Mouse (Mus musculus) kidney, embryonic 16.5 days (tissue): ENCODE data around the gene Ift22. TPM values are rescaled to one million over a fixed set of nuclear protein-coding genes. Genes with fewer than 3 reads are reported as not detected.

ENCODE experiments used
- ATAC-seq: fragments of 200-750 bp; cut with Nextera tagmentation; 2 replicates; pipeline ENCODE4 v1.8.0; 2017; ENCODE audit warnings: moderate TSS enrichment; ENCODE audit not compliant: low FRiP score, low TSS enrichment
- H3K27ac ChIP-seq: fragments of 300-500 bp; sonication (generic); 2 replicates; pipeline ENCODE4 v1.5.1; 2014; ENCODE audit warnings: low read length
- H3K27me3 ChIP-seq: fragments of 300-500 bp; sonication (generic); 2 replicates; pipeline ENCODE4 v1.6.1; 2014; ENCODE audit warnings: low read length, control low read depth, mixed read lengths; ENCODE audit not compliant: insufficient read depth
- H3K36me3 ChIP-seq: fragments of 300-500 bp; sonication (generic); 2 replicates; pipeline ENCODE4 v1.6.1; 2014; ENCODE audit warnings: low read length, control low read depth, mixed read lengths; ENCODE audit not compliant: insufficient read depth
- H3K4me1 ChIP-seq: fragments of 300-500 bp; sonication (generic); 2 replicates; pipeline ENCODE4 v1.6.1; 2014; ENCODE audit warnings: low read length, control low read depth, mixed read lengths; ENCODE audit not compliant: insufficient read depth
- H3K4me2 ChIP-seq: fragments of 300-500 bp; sonication (generic); replicated peaks from 2 replicates; pipeline ENCODE4 v1.6.1; 2014; ENCODE audit warnings: low read depth, low read length
- H3K4me3 ChIP-seq: fragments of 300-500 bp; sonication (generic); 2 replicates; pipeline ENCODE4 v1.5.1; 2014; ENCODE audit warnings: mild to moderate bottlenecking, low read length
- H3K9ac ChIP-seq: fragments of 300-500 bp; sonication (generic); replicated peaks from 2 replicates; pipeline ENCODE4 v1.6.1; 2014; ENCODE audit warnings: low read length
- H3K9me3 ChIP-seq: fragments of 300-500 bp; sonication (generic); 2 replicates; pipeline ENCODE4 v1.6.1; 2016; ENCODE audit warnings: low read length, control low read depth
- WGBS: fragments of 180-500 bp; shearing (Covaris S2); extraction: QIAGEN DNeasy Blood & Tissue Kit; methylation state at CpG from one replicate; pipeline ENCODE4 v1.1.7; 2014; 5-methylcytosine and 5-hydroxymethylcytosine counted together
- polyA plus RNA-seq: library from polyadenylated mRNA; unstranded; fragments of >200 nt; fragmentation: Nextera tagmentation; extraction: Ambion mirVana; gene quantifications from 2 replicates; pipeline ENCODE4 v1.2.1, GENCODE M21; 2015

The Ift22 gene
- polyA plus RNA-seq, 1 experiment from 2014 or later = 88.1 TPM

DNA sequence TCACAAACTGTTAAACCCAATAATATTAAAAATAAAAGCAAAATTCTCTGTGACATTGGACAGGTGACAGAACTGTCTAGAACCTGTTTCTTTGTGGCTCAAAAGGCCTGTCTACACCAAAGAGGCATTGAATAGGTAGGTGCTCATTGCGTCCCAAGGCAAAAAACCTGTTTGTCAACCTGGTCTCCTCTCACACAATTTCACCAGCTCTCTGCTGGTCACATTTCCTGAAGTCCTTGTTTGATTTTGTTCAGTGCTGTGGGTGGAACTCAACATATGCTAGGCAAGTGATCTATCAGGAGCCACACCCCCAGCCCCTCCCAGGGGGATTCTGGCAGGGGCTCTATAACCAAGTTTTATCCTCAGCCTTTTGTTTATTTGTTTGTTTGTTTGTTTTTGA lies 49.3 kb downstream of the Ift22 start:
- WGBS = 88% methylated on average over 1 of the region's 1 CpGs
- H3K9ac ChIP-seq = no peak overlapping the region
- ATAC-seq = no peak
- H3K4me1 ChIP-seq = peaks cover 19% of the 10 kb centered on the region
- H3K27ac ChIP-seq = no peak overlapping the region
- H3K36me3 ChIP-seq = no peaks in the 10 kb centered on the region
- H3K27me3 ChIP-seq = no peaks in the 10 kb centered on the region
- no peak overlapping the region for H3K4me2 ChIP-seq
- H3K9me3 ChIP-seq = no peaks in the 10 kb centered on the region
- no peak overlapping the region for H3K4me3 ChIP-seq

- Histone ChIP-seq H3K27me3 (no peaks in the 10 kb centered on the region), H3K9me3 (no peaks in the 10 kb centered on the region), H3K4me1 (peaks cover 19% of the 10 kb centered on the region; the same call in 1 of the 2 replicates), H3K9ac (no peak overlapping the region), H3K4me3 (no peak overlapping the region), H3K4me2 (no peak overlapping the region), H3K36me3 (peaks cover 4% of the 10 kb centered on the region; the same call in 1 of the 2 replicates), H3K27ac (peak overlapping the region; percentile 78)
- 28% methylated on average over 5 of the region's 5 CpGs for WGBS
- ATAC-seq = peak; percentile 65
Measured at GRCm38 (mm10) chr5:136958991-136959605, 51.1 kb downstream of the Ift22 start.

GRCm38 (mm10) chr5:136960053-136960452 lies 52.1 kb downstream of the Ift22 start:
- Histone ChIP-seq H3K9ac (no peak overlapping the region), H3K9me3 (no peaks in the 10 kb centered on the region), H3K36me3 (peaks cover 10% of the 10 kb centered on the region), H3K27ac (peak overlapping the region; percentile 78; the same call in 1 of the 2 replicates), H3K4me3 (no peak overlapping the region), H3K27me3 (no peaks in the 10 kb centered on the region), H3K4me1 (peaks cover 19% of the 10 kb centered on the region), H3K4me2 (no peak overlapping the region)
- 93% methylated on average over 6 of the region's 6 CpGs for WGBS
- no peak for ATAC-seq

DNA sequence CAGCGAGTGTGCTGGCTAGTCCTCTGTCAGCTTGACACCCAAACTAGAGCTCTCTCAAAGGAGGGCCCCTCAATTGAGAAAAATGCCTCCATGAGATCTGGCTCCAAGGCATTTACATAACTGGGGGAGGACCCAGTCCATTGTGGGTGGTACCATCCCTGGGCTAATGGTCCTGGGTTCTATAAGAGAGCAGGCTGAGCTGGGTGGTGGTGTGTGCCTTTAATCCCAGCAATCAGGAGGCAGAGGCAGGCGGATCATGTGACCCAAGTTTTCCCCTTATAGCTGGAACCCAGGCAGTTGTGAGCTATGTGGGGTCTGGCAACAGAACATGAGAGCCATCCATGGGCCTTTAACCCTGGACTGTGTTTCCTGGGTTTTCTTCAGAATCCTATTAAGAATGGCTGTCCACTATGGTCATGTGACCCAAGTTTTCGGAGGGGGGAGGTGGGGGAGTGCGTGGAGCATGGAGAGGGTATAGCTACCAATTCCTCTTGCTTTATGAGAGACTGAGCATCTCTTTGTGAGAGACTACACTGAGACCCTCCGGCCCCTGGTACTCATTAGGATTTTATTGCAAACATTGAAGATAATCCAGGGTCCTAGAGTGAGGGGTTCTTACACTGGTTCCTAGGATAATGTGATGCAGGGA lies 53.5 kb downstream of the Ift22 start:
- Histone ChIP-seq H3K36me3 (peaks cover 19% of the 10 kb centered on the region), H3K27ac (peak overlapping the region; percentile 94), H3K4me3 (peak overlapping the region; percentile 83), H3K9ac (peak overlapping the region; percentile 93), H3K9me3 (no peaks in the 10 kb centered on the region), H3K27me3 (no peaks in the 10 kb centered on the region), H3K4me2 (peak overlapping the region; percentile 86), H3K4me1 (peaks cover 33% of the 10 kb centered on the region)
- ATAC-seq = no peak
- 29% methylated on average over 5 of the region's 5 CpGs for WGBS

DNA sequence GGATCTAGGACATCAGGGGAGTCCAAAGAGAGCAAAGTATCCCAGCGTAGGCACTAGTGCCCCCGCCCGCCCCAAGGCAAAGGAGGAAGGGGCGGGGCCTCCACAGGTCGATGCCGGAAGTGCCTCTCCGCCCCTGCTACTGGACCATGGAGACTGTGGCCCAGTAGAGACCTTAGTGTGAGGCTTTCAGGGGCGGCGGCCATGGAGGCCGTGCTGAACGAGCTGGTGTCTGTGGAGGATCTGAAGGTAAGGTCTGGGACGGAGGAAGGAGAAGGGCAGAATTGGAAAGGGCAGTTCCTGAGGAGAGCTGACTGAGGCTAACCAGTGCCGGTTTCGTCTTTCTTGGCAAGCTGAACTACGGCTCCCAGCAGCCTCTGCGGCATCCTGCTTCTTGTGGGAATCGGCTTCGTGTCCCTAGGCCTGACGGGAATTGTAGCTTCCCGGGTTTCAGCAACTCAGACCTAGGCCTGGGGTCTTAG lies 54.1 kb downstream of the Ift22 start:
- H3K27me3 ChIP-seq = no peaks in the 10 kb centered on the region
- H3K4me2 ChIP-seq = peak overlapping the region; percentile 86
- H3K4me1 ChIP-seq = peaks cover 39% of the 10 kb centered on the region
- WGBS = 0% methylated on average over 20 of the region's 20 CpGs
- peak; percentile 80 for ATAC-seq
- peak overlapping the region; percentile 83 for H3K4me3 ChIP-seq
- peak overlapping the region; percentile 94 for H3K27ac ChIP-seq
- H3K36me3 ChIP-seq = peaks cover 19% of the 10 kb centered on the region
- no peaks in the 10 kb centered on the region for H3K9me3 ChIP-seq
- H3K9ac ChIP-seq = peak overlapping the region; percentile 93

DNA sequence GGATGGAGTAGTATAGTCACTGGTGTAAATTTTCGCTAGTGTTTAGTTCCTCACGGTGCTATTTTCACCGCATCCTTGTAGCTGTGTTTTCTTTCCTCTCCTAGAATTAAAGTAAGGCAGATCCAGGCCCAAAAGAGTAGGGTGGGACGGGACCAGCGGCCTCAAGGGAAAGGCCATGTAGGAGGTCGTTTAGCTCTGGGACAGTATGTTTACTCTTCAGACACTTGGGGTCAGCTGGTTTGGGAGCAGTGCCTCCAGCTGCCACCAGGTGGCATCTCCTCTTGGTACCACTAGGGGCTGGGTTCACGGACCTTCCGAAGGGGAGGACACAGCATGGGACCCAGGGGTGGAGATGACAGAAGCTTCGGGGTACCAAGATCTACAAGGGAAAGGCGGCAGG lies 54.6 kb downstream of the Ift22 start:
- peak overlapping the region; percentile 94 for H3K27ac ChIP-seq
- peak overlapping the region; percentile 86 for H3K4me2 ChIP-seq
- peaks cover 44% of the 10 kb centered on the region for H3K4me1 ChIP-seq
- ATAC-seq = peak; percentile 57; the same call in 1 of the 2 replicates
- no peaks in the 10 kb centered on the region for H3K9me3 ChIP-seq
- WGBS = 2% methylated on average over 10 of the region's 10 CpGs
- peak overlapping the region; percentile 83 for H3K4me3 ChIP-seq
- H3K9ac ChIP-seq = peak overlapping the region; percentile 93
- H3K36me3 ChIP-seq = peaks cover 19% of the 10 kb centered on the region
- H3K27me3 ChIP-seq = no peaks in the 10 kb centered on the region

DNA sequence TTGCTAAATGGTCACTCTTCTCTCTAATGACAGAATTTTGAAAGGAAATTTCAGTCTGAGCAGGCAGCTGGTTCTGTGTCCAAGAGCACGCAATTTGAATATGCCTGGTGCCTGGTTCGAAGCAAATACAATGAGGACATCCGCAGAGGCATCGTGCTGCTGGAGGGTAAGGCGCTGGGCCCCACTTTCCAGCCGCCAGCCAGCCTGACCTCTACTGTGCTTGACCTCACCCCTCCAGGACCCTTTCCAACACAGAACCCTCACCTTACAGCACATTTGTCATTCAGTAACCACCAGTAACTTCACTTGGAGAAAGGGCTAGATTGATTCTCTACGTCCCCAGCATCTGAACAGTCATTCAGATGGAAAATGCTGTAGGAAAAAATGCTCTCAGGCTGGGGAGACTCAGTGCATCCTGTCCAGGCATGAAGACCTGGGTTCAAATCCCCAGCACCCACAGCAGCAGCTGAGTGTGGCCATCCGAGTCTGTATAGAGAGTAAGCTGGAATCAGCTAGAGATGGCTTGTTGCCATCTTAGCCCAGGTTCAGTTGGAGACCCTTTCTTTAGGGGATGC lies 55.1 kb downstream of the Ift22 start:
- H3K4me3 ChIP-seq = peak overlapping the region; percentile 83
- H3K4me2 ChIP-seq = peak overlapping the region; percentile 86
- peak overlapping the region; percentile 94 for H3K27ac ChIP-seq
- no peaks in the 10 kb centered on the region for H3K9me3 ChIP-seq
- peaks cover 19% of the 10 kb centered on the region for H3K36me3 ChIP-seq
- H3K27me3 ChIP-seq = no peaks in the 10 kb centered on the region
- WGBS = 69% methylated on average over 8 of the region's 8 CpGs
- peaks cover 47% of the 10 kb centered on the region for H3K4me1 ChIP-seq
- no peak for ATAC-seq
- H3K9ac ChIP-seq = peak overlapping the region; percentile 93

Other genes starting within 250 kb of the Ift22 start
- gene Myl10, start 215.0 kb upstream of the Ift22 start, polyA plus RNA-seq = not detected in 2 replicates
- gene Col26a1, start 24.9 kb upstream of the Ift22 start, polyA plus RNA-seq = 48.1 and 51.5 TPM in 2 replicates
- 291 and 296 TPM in 2 replicates for gene Fis1, start 45.1 kb downstream of the Ift22 start, polyA plus RNA-seq
- gene Cldn15, start 58.5 kb downstream of the Ift22 start, polyA plus RNA-seq = 4.0 and 4.9 TPM in 2 replicates
- 59.7 and 64.4 TPM in 2 replicates for gene Plod3, start 78.9 kb downstream of the Ift22 start, polyA plus RNA-seq
- gene Znhit1, start 79.9 kb downstream of the Ift22 start, polyA plus RNA-seq = 90.5 and 97.7 TPM in 2 replicates
- gene Vgf, start 118.2 kb downstream of the Ift22 start, polyA plus RNA-seq = 0.24 and 0.28 TPM in 2 replicates
- 201 TPM in 2 replicates for gene Ap1s1, start 138.0 kb downstream of the Ift22 start, polyA plus RNA-seq
- 0.29 and 0.53 TPM in 2 replicates for gene Serpine1, start 164.1 kb downstream of the Ift22 start, polyA plus RNA-seq
- gene Trim56, start 208.1 kb downstream of the Ift22 start, polyA plus RNA-seq = 9.4 and 11.9 TPM in 2 replicates
- gene Muc3, start 241.2 kb downstream of the Ift22 start, polyA plus RNA-seq = not detected in 2 replicates